Mouse (Mus musculus): ENCODE measurements around the gene Col16a1. TPM values are rescaled to one million over a fixed set of nuclear protein-coding genes. Genes with fewer than 3 reads are reported as not detected.

Col16a1 gene
- polyA plus RNA-seq, 1 experiment from 2014 or later = 2.3 TPM

DNA sequence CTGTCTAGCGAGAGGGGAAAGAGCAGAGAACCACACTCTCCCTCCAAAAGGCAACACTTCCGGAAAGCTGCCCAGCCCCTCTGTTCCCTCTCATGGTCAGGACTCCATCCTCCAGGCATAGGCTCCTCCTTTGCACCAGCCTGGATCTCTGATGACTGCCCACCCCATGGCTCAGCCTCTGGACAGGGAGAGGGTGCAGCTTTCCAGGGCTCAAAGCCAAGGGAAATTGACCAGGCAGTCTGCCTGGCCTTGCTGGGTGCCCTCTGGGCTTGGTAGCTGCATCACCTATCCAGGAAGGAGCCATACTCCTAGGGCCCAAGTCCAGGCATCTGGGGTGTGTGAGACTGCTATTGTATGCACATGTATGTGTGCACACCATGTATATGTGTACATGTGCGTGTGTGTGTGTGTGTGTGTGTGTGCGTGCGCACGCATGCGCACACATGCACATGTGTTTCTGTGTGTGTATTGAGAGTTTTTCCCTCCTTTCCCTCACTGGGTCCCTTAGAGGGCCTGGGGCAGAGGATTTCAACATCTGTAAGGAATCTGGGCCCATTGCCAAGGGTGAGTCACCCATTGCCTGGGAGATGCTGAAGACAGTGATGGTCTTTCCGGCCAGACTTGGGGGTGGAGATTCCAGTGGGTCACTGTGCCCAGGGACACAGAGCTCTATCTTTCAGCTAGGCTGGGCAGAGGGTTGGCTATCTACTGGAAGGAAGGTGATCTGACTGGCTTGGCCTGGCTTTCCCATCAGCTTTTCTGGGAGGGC lies 2.6 kb downstream of the Col16a1 start:
- DNase-seq = peak; percentile 67
- TF ChIP-seq EP300 (IDR thresholded peaks at IDR 0.05; ENCODE audit: low read depth) = no peak
- no peak for TF ChIP-seq CTCF (IDR thresholded peaks at IDR 0.05; ENCODE audit: low read depth)
- H3K9ac ChIP-seq (replicated peaks) = no peak overlapping the region
- H3K4me1 ChIP-seq (ENCODE audit: insufficient read depth) = no peaks in the 10 kb centered on the region
- no peak overlapping the region for H3K4me2 ChIP-seq (ENCODE audit: low read depth, low read length)
- no peak overlapping the region for H3K27ac ChIP-seq (ENCODE audit: low read depth)
- no peak overlapping the region for H3K4me3 ChIP-seq (ENCODE audit: low read depth, low read length)
- H3K27me3 ChIP-seq (ENCODE audit: insufficient read depth, low read length) = peaks cover 17% of the 10 kb centered on the region
- 70% methylated on average over 8 of the region's 8 CpGs for WGBS (ENCODE audit: insufficient replicate concordance)
- H3K9me3 ChIP-seq (ENCODE audit: low read length) = no peaks in the 10 kb centered on the region
- H3K36me3 ChIP-seq (replicated peaks; ENCODE audit: insufficient read depth, low read length) = no peaks in the 10 kb centered on the region
- peak; percentile 71; the same call in 1 of the 2 replicates for ATAC-seq

DNA sequence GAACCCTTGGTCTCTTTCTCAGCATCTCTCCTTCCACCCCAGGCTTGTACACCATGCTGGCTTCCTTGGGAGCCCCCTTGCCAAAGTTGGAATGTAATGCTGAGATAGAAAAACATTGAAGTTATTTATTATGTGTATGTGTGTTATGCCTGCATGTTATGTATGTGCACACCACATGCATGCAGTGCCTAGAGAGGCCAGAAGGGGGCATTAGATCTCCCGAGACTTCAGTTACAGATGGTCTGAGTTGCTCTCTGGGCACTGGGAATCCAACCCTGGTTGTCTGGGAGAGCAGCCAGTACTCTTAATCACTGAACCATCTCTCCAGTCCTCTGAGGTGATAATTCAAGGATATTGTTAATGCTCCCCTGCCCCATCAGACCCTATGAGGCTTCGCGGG lies 4.6 kb downstream of the Col16a1 start:
- WGBS (ENCODE audit: insufficient replicate concordance) = 80% methylated on average over 3 of the region's 3 CpGs
- Histone ChIP-seq H3K4me1 (ENCODE audit: insufficient read depth) (no peaks in the 10 kb centered on the region), H3K36me3 (replicated peaks; ENCODE audit: insufficient read depth, low read length) (no peaks in the 10 kb centered on the region), H3K27ac (ENCODE audit: low read depth) (no peak overlapping the region), H3K4me2 (ENCODE audit: low read depth, low read length) (no peak overlapping the region), H3K9me3 (ENCODE audit: low read length) (no peaks in the 10 kb centered on the region), H3K27me3 (ENCODE audit: insufficient read depth, low read length) (peaks cover 5% of the 10 kb centered on the region), H3K9ac (replicated peaks) (no peak overlapping the region), H3K4me3 (ENCODE audit: low read depth, low read length) (no peak overlapping the region)
- ATAC-seq (no peak), DNase-seq (no peak)
- TF ChIP-seq CTCF (IDR thresholded peaks at IDR 0.05; ENCODE audit: low read depth) (peak; percentile 43), EP300 (IDR thresholded peaks at IDR 0.05; ENCODE audit: low read depth) (no peak)

DNA sequence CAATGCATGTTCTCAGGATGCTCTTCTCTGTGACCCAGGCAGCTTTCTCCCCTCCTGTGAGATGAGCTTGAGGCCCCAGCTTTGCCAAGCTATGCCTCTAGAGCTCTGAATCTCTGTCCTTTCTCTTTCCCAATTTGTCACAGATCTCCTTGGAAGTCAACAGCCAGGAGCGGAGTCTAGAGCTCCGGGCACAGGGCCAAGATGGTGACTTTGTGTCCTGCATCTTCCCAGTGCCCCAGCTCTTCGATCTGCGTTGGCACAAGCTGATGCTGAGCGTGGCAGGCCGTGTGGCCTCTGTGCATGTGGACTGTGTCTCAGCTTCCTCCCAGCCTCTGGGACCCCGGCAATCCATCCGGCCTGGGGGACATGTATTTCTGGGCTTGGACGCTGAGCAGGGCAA lies 5.5 kb downstream of the Col16a1 start:
- Histone ChIP-seq H3K4me2 (ENCODE audit: low read depth, low read length) (no peak overlapping the region), H3K4me1 (ENCODE audit: insufficient read depth) (no peaks in the 10 kb centered on the region), H3K9me3 (ENCODE audit: low read length) (no peaks in the 10 kb centered on the region), H3K27ac (ENCODE audit: low read depth) (no peak overlapping the region), H3K36me3 (replicated peaks; ENCODE audit: insufficient read depth, low read length) (no peaks in the 10 kb centered on the region), H3K9ac (replicated peaks) (no peak overlapping the region), H3K27me3 (ENCODE audit: insufficient read depth, low read length) (no peaks in the 10 kb centered on the region), H3K4me3 (ENCODE audit: low read depth, low read length) (no peak overlapping the region)
- TF ChIP-seq CTCF (IDR thresholded peaks at IDR 0.05; ENCODE audit: low read depth) (no peak), EP300 (IDR thresholded peaks at IDR 0.05; ENCODE audit: low read depth) (no peak)
- 78% methylated on average over 9 of the region's 9 CpGs for WGBS (ENCODE audit: insufficient replicate concordance)
- no peak for DNase-seq
- no peak for ATAC-seq

DNA sequence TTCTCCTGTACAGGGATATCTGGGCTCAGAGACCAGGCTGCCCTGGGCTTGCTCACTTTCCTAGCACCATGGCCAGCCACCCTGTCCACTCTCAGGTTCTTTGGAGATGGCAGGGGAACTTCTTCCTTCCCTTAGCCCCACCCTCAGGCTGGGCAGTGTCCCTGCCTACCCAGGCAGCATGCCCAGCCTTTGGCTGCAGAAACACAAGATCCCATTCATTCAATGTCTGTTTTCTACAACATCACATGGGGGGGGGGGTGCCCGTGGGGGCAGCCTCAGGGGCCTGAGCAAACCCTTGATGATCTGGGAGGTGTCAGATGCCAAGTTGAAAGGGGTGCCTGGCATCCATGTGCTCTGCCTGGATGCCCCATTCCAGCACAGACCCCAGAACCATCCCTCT lies 7.1 kb downstream of the Col16a1 start:
- H3K4me3 ChIP-seq (ENCODE audit: low read depth, low read length) = no peak overlapping the region
- no peak overlapping the region for H3K9ac ChIP-seq (replicated peaks)
- WGBS (ENCODE audit: insufficient replicate concordance) = 13% methylated on average over 1 of the region's 1 CpGs
- no peaks in the 10 kb centered on the region for H3K4me1 ChIP-seq (ENCODE audit: insufficient read depth)
- DNase-seq = no peak
- H3K27ac ChIP-seq (ENCODE audit: low read depth) = no peak overlapping the region
- H3K36me3 ChIP-seq (replicated peaks; ENCODE audit: insufficient read depth, low read length) = no peaks in the 10 kb centered on the region
- H3K9me3 ChIP-seq (ENCODE audit: low read length) = no peaks in the 10 kb centered on the region
- ATAC-seq = no peak
- H3K4me2 ChIP-seq (ENCODE audit: low read depth, low read length) = no peak overlapping the region
- H3K27me3 ChIP-seq (ENCODE audit: insufficient read depth, low read length) = 0 out of 2 replicates have a peak, but pooled peaks cover 2% of the 10 kb centered on the region
- TF ChIP-seq CTCF (IDR thresholded peaks at IDR 0.05; ENCODE audit: low read depth) (no peak), EP300 (IDR thresholded peaks at IDR 0.05; ENCODE audit: low read depth) (no peak)

DNA sequence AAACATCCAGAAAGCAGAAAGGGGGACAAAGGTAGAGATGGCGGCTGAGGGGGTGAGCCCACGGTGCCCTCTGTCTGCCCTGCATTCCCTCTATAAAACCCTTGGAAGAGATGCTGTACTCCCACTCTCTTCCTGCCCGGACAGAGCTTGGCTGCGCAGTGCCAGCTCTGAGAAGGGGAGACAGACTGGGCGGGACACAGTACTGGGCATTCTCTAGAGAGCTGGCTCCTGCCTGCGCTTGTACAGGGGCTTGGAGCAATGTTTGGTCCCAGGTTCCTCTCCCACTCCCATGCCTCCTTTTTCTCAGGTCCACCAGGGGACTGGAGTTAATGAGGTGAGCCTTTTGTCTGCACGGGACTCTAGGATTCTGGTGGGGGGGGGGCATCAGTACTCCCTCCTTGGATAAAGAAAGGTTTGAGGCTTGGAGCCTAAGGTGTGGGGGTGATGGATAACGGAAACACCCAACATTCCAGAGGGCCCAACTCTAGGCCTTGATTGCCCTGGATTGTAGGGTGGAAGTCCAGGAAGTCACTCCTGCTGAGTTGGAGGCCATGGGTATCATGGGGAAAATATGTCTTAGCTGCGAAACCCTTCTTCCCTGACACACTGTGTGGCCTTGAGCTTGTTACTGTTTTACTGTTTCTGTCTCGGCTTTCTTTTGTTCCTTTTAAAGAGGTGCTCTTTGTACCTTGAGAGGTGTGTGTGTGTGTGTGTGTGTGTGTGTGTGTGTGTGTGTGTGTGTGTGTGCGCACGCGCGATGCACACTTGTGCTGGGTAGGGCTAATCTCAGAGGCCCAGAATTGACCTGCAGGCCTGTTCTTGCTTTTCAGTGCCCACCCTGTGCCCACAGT lies 7.7 kb downstream of the Col16a1 start:
- Histone ChIP-seq H3K36me3 (replicated peaks; ENCODE audit: insufficient read depth, low read length) (no peaks in the 10 kb centered on the region), H3K9me3 (ENCODE audit: low read length) (no peaks in the 10 kb centered on the region), H3K4me2 (ENCODE audit: low read depth, low read length) (no peak overlapping the region), H3K4me1 (ENCODE audit: insufficient read depth) (no peaks in the 10 kb centered on the region), H3K9ac (replicated peaks) (no peak overlapping the region), H3K4me3 (ENCODE audit: low read depth, low read length) (no peak overlapping the region), H3K27me3 (ENCODE audit: insufficient read depth, low read length) (0 out of 2 replicates have a peak, but pooled peaks cover 2% of the 10 kb centered on the region), H3K27ac (ENCODE audit: low read depth) (no peak overlapping the region)
- WGBS (ENCODE audit: insufficient replicate concordance) = 81% methylated on average over 14 of the region's 14 CpGs
- DNase-seq (no peak), ATAC-seq (no peak)
- no peak for TF ChIP-seq CTCF (IDR thresholded peaks at IDR 0.05; ENCODE audit: low read depth)
- no peak for TF ChIP-seq EP300 (IDR thresholded peaks at IDR 0.05; ENCODE audit: low read depth)

DNA sequence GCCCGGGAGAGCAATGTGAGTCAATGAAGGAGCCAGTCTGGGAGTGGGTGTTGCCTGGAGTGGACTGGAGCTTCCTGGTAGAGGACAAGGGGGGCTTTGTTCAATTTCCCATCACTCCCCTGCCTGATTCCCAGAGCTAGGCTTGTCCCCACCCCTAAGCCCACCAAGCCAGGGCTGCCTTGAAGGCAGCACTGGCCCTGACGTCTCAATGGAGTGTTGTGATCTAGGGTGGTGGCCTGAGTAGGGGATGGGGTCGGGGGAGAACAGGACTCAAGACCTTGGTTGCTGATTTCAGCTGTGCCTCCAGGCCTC lies 8.3 kb downstream of the Col16a1 start:
- no peak overlapping the region for H3K4me3 ChIP-seq (ENCODE audit: low read depth, low read length)
- ATAC-seq (no peak), DNase-seq (no peak)
- no peaks in the 10 kb centered on the region for H3K9me3 ChIP-seq (ENCODE audit: low read length)
- H3K27me3 ChIP-seq (ENCODE audit: insufficient read depth, low read length) = 0 out of 2 replicates have a peak, but pooled peaks cover 2% of the 10 kb centered on the region
- no peaks in the 10 kb centered on the region for H3K4me1 ChIP-seq (ENCODE audit: insufficient read depth)
- H3K4me2 ChIP-seq (ENCODE audit: low read depth, low read length) = no peak overlapping the region
- 64% methylated on average over 3 of the region's 3 CpGs for WGBS (ENCODE audit: insufficient replicate concordance)
- no peak overlapping the region for H3K27ac ChIP-seq (ENCODE audit: low read depth)
- TF ChIP-seq EP300 (IDR thresholded peaks at IDR 0.05; ENCODE audit: low read depth) = no peak
- TF ChIP-seq CTCF (IDR thresholded peaks at IDR 0.05; ENCODE audit: low read depth) = no peak
- no peak overlapping the region for H3K9ac ChIP-seq (replicated peaks)
- H3K36me3 ChIP-seq (replicated peaks; ENCODE audit: insufficient read depth, low read length) = no peaks in the 10 kb centered on the region
